Mouse (Mus musculus): ENCODE results near the gene Specc1.

DNA sequence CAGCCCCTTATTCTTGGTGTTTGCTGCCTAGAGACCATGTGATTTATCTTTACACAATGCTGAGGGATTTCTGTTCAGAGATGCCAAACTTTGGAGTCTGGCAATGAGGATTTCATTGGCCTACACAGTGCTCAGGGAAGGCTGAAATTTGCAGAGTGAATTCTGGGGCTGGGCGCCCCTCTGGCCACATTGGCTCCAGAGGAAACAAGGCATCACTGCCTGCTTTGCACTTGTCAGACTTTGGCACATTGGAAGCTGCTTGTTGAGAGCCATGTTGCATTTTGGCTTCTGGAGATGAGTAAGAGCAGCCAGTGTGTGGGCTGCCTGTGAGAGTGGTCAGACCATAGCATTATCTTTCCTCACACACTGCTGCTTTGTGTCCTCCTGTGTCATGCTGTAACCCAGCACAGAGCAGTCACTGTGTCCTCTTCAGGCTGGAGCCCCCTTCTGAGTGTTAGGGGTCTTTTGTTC lies 149.9 kb downstream of the Specc1 start:
- TF ChIP-seq CTCF (IDR thresholded peaks at IDR 0.05; ENCODE audit: extremely low read depth, insufficient read depth, insufficient read length, insufficient replicate concordance) (no peak), POLR2A (IDR thresholded peaks at IDR 0.05; ENCODE audit: low read depth, low read length) (no peak)

Data from spleen, adult 2 months (tissue).